Mouse (Mus musculus) adrenal gland, adult 2 months (tissue): ENCODE results near the gene Zfp995. TPM values are rescaled to one million over a fixed set of nuclear protein-coding genes. Genes with fewer than 3 reads are reported as not detected.
"Not testable (repeated sequence)": the region's sequence is repeated elsewhere in the genome, so short reads cannot be mapped to it uniquely, and the experiment has no call there.

Experiments
- DNase-seq: peaks from one replicate; pipeline ENCODE4 v3.0.0; 2021
- long read RNA-seq: library from polyadenylated mRNA; stranded (forward); transcript quantifications from one replicate; pipeline ENCODE4 v2.0.0, GENCODE M21; 2021
- polyA plus RNA-seq: library from polyadenylated mRNA; depleted of rRNA; stranded (reverse); fragments of >200 nt; gene quantifications from 2 replicates; pipeline ENCODE4 v1.2.3, GENCODE M21; 2012; rRNA removed
- total RNA-seq, 2 experiments: library from RNA; stranded (reverse); gene quantifications; 2 replicates each; pipeline ENCODE4 v1.2.3; 2021

Gene Zfp995
- total RNA-seq, result 1 to 10 TPM; 1.5 to 2.6 TPM
- not detected in 2 replicates for polyA plus RNA-seq
- long read RNA-seq, partial matches to known transcripts, result 0 of 5 reads
- long read RNA-seq, other reads (novel, unspliced or antisense), result 2 of 5 reads

DNA sequence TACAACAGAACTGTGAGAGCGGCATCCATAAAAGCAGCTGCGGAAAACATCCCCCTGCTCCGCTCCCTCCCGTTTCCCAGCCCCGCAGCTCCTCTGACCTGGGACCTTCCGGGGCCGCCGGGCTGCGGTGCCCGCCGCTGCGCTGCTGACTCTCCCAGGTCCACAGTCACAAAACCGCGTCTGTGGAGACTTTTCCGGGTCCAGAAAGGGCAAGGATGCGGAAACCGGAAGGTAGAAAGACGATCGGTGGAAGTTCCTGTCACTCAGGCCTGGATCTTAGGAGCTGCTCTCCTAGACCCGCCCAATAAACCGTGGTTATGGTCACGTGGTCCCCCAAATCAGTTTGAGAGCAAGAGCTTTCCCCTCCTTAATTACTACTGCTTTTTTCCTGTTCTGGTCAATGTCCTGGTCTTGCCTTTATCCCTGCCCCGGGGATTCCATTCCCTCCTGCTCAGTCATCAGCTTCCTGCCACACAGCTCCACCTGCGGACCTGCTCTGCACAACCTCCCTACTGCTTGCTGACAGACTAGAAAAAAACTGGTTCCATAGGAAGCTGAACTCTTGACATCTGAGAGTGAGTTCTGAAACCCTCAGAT, at the start of gene Zfp995:
Zfp995 (minus strand) TSS at position 471 of the 597 bp plus-strand sequence.
- DNase-seq, result peak; percentile 73

DNA sequence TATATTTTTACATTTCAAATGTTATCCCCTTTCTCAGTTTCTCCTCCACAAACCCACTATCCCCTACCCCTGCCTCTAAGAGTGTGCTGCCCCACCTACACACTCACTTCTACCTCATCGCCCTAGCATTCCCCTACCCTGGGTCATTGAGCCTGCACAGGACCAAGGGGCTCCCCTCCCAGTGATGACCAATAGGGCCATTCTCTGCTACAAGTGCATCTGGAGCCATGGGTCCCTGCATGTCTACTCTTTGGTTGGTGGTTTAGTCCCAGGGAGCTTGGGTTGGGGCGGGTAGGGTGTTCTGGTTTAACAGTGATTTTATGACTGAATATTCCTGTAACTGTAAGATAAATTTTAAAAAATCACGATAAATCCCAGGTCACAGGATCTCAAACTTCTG, 687 bp downstream of the Zfp995 start:
- peak; percentile 2 for DNase-seq

DNA sequence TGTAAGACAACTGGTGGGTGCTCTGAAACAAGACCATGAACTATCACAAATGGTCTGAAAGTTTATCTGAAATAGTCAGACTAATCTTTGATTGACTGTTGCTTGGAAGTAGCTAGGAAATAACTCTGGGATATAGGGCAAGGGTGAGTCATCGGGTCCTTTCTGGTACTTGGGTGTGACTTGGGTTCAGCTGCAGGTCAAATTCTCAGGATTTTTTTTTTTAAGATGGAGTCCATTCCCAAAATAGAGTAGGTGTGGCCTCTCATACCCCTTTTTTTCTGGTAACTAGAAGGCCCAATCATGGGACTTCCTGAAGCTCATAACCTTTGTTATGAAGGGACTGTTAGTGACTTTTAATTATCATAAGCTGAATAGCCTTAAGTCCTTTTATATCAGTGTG, 38.5 kb downstream of the Zfp995 start:
- DNase-seq, result no peak

DNA sequence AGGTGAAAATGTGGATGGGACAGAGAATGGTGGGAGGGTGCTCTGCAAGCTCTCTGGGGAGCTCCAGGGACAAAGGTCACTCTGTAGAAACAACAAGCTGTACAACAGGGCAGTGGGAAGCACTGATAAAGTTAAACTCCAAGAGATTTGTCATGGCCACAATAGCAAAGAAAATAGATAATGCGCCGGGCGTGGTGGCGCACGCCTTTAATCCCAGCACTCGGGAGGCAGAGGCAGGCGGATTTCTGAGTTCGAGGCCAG, 63.5 kb downstream of the Zfp995 start:
- DNase-seq, result not testable (repeated sequence)

DNA sequence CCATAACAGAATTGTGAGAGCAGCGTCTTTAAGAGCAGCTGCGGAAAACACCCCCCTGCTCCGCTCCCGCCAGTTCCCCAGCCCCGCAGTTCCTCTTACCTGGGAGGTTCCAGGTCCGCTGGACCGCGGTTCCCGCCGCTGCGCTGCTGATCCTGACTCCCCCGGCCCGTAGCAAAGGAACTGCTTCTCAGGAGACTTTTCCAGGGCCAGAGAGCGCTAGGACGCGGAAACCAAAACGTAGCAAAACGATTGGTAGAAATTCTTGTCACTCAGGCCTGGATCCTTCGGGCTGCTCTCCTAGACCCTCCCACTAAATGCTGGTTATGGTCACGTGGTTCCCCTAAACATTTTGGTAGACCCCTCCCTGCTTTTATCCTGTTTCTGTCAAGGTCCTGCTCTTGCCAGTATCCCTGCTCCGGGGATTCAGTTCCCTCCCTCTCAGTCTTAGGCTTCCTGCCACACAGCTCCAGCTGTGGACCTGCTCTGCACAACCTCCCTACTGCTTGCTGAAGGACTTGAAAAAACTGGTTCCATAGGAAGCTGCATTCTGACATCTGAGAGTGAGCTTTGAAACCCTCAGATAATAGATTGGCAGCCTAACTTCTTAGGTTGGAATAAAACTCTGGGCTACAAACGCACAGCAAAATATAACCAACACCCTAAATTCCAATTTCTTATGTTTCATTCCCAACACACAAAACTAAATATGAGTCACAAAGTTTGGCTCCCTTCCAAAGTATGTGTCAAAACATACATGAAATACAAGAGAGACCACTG, 64.0 kb downstream of the Zfp995 start, which contains the start of gene Zfp820:
Zfp820 (minus strand) TSS at position 228 of the 777 bp plus-strand sequence.
- peak; percentile 74 for DNase-seq

DNA sequence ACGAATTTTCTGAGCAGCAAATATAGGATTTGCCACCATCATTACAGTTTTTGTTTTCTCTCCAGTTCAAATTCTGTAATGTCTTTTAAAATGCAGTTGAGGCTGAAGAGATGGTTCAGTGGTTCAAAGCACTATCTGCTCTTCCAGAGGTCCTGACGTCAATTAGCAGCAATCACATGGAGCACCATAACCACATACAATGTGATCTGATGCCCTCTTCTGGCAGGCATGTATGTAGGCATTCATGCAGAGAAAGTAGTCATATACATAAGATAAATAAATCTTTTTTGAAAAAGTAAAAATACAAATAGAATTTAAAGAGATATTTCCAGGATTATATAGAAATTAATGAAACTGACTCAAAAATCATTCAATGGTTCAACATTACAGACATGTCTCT, 71.2 kb downstream of the Zfp995 start:
- DNase-seq, result no peak

Other genes starting within 250 kb of the Zfp995 start
- gene Gm10226, start 218.1 kb downstream of the Zfp995 start, total RNA-seq, result 1 to 10 TPM; 3.9 to 7.2 TPM
- gene Gm10226, start 218.1 kb downstream of the Zfp995 start, polyA plus RNA-seq, result not detected in 2 replicates
- gene Zfp760, start 202.2 kb downstream of the Zfp995 start, total RNA-seq, result 1 to 10 TPM; 4.5 to 5.9 TPM
- gene Zfp760, start 202.2 kb downstream of the Zfp995 start, polyA plus RNA-seq, result 0.09 and 0.12 TPM in 2 replicates
- gene Zfp229, start 179.1 kb downstream of the Zfp995 start, total RNA-seq, result 10 to 100 TPM in 1 of 2 experiments, 1 to 10 TPM in 1; 7.0 to 10.7 TPM
- gene Zfp229, start 179.1 kb downstream of the Zfp995 start, polyA plus RNA-seq, result 0.91 and 1.6 TPM in 2 replicates
- gene Zfp820, start 64.2 kb downstream of the Zfp995 start, total RNA-seq, result 1 to 10 TPM; 1.3 to 2.0 TPM
- gene Zfp820, start 64.2 kb downstream of the Zfp995 start, polyA plus RNA-seq, result 0.03 and 0.04 TPM in 2 replicates
- gene Zfp942, start 52.5 kb upstream of the Zfp995 start, total RNA-seq, result 1 to 10 TPM; 8.6 to 9.7 TPM
- 0.98 and 1.2 TPM in 2 replicates for gene Zfp942, start 52.5 kb upstream of the Zfp995 start, polyA plus RNA-seq
- gene Zfp943, start 52.6 kb upstream of the Zfp995 start, total RNA-seq, result 10 to 100 TPM; 12.8 to 15.9 TPM
- gene Zfp943, start 52.6 kb upstream of the Zfp995 start, polyA plus RNA-seq, result 1.8 and 2.5 TPM in 2 replicates